Mouse (Mus musculus): ENCODE measurements at regions not wholly inside any gene's neighbourhood (a gene's known extent, or its start where the extent isn't known, plus 50 kb on each side); places are given as distances from the start of the nearest gene placed in this dataset.

DNA sequence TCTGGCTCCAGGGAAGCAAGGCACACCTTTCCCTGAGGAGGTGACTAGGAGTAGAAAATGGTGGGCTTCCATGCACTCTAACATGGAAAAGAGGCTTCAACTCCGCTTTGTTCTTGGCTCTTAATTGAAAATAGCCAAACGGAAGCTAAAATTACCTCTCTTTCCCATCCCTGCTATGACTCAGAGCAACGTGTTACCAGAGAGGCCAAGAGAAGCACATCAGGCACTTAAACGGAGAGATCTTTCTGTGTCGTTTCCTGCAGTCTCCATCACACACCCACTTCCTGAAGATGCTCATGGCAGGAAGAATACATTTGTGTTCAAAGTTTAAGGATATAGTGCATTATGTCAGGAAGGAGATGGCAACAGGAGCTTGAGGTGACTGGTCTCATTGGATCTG lies 159.3 kb downstream of the Cysltr2 start:
- TF ChIP-seq CTCF (IDR thresholded peaks at IDR 0.05; ENCODE audit: low read depth, low read length) (no peak), POLR2A (IDR thresholded peaks at IDR 0.05; ENCODE audit: borderline replicate concordance, low read depth, low read length) (no peak)

Measured in bone marrow macrophage, adult 2 months (primary cell).